Mouse (Mus musculus): ENCODE data around the gene Tek.

DNA sequence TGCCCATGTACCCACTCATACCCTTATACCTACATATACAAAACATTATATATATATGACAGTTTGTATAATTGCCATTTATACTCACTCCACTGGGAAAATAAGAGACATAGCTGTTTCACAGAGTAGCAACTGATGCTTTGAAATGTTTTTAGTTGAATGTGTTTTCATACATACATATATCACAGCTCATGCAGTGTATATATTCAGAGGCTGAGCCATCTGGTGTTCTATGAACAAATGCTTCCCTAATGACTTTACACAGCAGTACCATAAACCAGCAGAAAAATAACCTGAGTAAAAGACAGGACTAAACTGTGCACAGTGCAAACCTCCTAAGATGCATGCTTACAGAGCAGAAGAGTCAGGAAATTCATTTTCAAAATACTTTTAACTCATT is 25.3 kb upstream of the Tek start:
- TF ChIP-seq EP300 (IDR thresholded peaks at IDR 0.05; ENCODE audit: low read depth): no peak
- TF ChIP-seq CTCF (IDR thresholded peaks at IDR 0.05; ENCODE audit: low read depth): no peak
